Mouse (Mus musculus) CH12F3 (cell line): ENCODE results near the gene 4930432M17Rik.

ENCODE experiments used
- in situ Hi-C: fragments of 300-500 bp; cut with MboI; formaldehyde crosslinking; loops from 2 replicates; pipeline ENCODE4 v1.14.3; 2020; ENCODE audit warnings: low sequenced_read_pairs

4930432M17Rik gene

DNA sequence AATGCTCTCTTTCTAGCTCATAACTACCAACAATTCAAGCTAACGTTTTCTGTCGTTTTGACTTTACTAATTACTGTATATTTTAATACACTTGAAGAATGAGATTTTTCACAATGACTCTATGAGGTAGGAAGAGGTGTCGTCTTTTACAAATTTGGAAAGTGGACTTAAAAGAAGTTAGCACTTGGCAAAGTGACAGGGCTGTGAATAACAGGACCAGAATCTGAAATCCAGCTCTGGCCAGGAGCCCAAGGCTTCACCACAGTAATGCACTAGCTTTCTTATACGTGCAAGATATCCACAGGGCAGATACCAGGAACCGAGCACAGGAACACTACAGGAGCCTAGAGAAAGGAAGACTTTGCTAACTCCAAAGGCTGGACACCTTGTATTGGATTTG lies 35.5 kb downstream of the 4930432M17Rik start:
- in situ Hi-C loops, result no loop called here

DNA sequence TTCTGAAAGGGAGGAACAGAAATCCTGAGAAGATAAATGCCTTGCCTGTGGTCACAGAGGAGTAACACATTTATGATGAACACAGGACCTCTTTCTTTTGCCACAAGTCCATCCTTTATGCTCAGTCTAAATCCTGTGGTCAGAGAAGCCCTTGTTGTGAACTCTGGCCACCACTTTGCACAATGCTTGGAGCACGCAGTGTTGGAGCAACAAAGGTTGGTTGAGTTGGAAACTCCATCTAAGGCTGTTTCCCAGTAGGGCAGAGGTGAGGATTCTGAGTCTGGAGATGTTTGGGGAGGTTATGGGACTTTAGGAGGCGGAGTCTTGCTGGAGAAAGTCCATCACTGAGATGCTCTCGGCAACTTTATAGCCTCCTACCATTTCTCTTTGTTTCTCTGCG lies 36.5 kb downstream of the 4930432M17Rik start:
- in situ Hi-C loops, result no loop called here

DNA sequence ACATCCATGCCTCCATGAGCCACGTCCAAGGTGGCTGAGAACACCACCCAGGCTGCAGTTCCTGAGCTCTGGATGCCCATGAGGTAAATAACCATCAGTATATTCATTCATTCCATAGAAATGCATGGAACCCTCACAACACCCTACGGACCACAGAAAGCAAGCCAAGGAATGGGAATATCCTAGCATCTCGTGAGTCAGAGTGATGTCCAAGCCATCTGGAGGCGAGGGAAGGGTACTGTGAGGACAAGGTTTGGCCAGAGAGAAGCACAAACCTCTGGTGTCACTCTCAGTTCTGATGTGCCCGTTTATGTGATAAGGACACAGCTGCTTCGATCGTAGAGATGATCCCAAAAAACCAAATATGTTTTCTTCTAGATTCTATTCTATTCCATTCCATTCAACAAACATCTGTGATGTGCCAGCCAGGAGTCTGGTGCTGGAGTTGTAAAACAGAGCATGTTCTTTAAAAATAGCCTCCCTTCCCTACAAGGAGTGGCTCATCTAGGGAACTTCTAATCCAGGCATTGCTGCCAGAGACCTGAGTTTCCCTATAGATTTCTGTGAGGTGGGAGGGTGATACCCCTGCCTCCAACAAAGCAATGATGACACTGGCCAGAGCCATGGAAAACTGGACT lies 40.5 kb downstream of the 4930432M17Rik start:
- in situ Hi-C loops, result no loop called here

DNA sequence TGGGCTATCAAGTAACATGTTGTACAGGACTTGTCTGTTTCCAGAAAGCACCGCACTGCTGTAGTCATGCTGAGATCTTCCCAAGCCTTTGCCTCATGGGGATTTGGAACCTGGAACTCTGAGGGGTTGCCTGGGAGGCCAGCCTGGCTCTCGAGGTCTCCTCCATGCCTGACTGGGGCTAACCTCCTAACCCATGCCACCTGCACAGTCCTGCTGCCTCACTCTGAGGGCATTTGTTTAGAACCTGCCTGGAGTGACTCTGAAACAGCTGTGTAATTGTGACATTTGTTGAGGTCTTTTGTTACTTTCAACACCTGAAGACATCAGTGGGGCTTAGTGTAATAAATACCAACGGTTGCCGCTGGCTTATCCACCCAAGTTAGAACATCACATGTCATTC lies 41.7 kb downstream of the 4930432M17Rik start:
- in situ Hi-C loops, result no loop called here

DNA sequence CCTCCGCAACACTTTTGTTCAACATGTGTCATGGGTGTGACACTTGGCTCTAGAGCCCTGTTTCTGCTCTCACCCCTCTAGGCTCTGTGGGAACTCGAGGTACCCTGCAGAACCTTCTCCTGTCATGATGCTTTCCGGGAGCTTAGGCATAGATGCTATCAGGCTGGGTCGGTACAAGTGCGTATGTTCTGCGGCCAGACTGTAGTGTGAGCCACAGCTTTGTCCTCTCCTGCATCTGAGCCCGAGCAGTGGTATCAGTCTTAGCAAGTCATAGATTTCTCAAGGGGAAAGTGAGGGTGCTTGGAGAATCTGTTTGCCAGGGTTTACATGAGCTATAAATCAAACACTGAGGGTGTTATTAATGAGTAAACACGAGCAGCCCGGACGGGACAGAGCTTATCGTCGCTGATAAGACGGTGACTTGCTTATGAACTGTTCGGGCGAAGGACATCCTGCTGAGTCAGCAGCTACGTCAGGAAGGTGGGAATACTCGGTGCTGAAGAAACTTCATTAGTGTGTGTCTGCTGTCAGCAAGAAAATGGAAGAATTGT lies 42.7 kb downstream of the 4930432M17Rik start:
- in situ Hi-C loops, result no loop called here

DNA sequence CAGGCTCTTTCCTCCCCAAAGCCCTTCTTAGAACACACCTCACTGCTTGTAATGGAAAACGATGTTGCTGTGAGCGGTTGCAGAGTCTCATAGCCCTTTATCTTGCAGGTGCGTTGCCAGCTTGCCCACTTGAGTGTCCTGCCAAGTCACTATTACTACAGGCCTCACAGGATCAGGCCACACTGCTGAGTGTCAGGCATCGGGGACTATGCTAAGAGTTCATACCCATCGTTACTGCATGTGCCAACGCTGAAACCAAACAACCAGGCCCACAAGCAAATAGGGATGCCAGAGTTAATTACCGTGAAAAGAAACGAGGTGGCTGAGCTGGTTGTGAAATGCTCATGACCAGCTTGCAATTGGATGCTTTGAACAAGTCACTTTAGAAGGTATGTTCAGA lies 43.3 kb downstream of the 4930432M17Rik start:
- in situ Hi-C loops, result no loop called here

DNA sequence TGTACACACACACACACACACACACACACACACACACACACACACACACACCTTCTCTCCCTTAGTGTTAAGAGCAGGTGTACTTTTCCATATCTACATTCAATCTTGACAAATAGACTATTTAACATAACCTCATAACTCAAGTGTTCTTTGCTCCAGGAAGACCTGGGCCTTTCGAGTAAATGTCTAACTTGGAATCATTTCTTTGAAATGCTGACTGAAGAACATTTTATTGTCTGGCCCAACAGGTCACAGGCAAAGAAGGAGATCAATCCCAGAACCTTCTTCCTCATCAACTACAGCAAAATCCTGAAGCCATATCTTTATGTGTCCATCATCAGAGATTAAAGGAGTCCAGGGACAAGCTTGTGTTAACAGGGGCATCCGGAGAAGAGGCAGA lies 43.9 kb downstream of the 4930432M17Rik start:
- in situ Hi-C loops, result no loop called here

DNA sequence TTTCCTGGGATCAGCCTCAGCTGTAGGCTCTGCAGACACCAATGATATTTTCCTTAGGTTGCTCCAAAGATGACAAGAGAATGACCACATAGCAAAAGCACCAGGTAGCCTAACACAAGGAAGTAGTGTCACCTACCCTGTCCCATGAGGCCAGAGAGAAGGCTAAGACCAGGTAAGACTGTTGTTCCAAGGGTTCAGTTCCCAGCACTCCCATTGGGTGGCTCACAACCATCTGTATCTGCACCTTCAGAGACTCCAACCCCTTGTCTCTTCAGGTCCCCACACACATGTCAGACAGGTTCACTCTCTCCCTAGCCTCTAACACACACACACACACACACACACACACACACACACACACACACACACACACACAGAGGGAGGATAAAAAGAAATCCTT lies 44.8 kb downstream of the 4930432M17Rik start:
- in situ Hi-C loops, result no loop called here

DNA sequence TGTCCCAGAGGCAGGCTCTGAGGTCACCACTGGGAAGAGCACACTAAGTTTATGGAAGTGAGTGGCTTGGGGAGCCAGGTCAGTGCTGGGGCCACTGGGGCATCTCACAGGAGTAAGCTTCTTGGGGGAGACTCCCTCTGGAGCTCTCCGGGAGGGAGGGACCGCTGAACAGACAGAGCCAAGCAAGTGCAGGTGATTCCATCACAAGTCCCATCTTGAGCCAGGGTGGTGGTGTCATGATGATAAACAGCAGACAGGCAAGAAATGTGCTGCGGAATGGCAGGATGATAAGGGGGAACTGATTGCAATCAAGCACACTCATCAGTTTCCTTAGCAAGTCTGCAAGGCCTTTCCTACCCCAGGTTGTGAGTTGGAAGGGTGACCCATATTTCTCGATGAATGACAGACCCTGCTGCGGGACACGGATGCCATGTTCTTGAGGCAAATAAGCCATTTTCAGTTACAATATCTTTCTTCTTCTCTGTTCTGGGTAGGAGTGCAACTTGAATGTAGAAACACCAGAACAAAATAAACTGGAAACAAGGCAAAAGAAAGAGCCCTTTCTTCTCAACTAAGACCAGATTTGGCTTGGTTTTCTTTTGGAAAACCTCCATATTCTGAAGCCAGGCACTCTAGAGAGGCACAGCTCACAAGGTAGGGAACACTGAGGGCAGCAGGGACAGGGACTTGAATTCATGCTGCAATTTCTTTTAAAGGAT lies 45.3 kb downstream of the 4930432M17Rik start:
- in situ Hi-C loops, result no loop called here

DNA sequence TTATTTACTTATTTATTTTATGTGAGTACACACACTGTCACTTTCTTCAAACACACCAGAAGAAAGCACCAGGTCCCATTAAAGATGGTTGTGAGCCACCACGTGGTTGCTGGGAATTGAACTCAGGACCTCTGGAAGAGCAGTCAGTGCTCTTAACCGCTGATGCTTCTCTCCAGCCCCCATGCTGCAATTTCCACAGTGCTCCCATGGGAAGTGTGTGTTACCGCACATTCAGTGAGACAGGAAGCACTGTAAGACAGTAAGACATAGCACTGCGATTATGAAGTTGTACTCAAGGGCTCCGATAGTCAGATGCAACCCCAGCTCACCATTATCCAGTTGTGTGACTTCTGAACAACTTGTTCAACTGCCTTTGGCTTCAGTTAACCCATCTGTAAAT lies 45.9 kb downstream of the 4930432M17Rik start:
- in situ Hi-C loops, result no loop called here

DNA sequence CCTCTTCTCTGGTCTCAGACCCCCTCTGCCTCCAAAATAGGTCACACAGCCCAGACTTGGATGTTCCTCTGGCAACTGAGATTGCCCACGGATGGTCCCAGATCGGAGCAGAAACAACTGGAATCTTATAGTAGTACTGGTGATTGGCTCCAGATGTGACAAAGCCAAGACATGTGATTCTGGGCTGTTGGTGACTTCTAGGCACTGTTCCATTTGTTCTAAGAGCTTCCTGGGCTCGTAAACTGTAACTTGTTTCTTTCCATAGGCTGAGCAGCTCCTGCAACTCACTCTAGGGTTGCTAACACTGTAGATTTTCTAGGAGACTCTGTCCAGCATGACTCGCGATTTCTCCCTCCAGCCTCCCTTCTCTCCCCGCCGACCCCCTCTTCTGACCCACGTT lies 48.1 kb downstream of the 4930432M17Rik start:
- in situ Hi-C loops, result no loop called here

DNA sequence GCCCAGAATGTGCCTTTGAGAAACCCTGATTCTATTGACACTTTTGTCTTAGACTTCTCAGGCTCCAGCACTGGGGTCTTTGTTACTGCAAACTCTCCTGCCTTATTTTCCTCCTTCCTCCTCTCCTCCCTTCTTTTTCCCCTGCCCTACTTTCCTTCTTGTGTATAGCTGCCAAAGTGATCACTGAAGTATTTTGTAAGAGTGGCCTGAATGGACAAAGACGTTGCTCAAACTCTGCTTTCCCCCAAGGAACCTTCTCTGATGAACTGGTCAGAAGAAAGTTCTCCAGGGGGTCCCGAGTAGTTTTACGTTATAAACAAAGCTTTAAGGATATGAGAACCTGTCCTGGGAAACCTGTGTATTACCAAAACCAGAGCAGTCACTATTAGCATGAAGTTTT lies 49.1 kb downstream of the 4930432M17Rik start:
- in situ Hi-C loops, result no loop called here

DNA sequence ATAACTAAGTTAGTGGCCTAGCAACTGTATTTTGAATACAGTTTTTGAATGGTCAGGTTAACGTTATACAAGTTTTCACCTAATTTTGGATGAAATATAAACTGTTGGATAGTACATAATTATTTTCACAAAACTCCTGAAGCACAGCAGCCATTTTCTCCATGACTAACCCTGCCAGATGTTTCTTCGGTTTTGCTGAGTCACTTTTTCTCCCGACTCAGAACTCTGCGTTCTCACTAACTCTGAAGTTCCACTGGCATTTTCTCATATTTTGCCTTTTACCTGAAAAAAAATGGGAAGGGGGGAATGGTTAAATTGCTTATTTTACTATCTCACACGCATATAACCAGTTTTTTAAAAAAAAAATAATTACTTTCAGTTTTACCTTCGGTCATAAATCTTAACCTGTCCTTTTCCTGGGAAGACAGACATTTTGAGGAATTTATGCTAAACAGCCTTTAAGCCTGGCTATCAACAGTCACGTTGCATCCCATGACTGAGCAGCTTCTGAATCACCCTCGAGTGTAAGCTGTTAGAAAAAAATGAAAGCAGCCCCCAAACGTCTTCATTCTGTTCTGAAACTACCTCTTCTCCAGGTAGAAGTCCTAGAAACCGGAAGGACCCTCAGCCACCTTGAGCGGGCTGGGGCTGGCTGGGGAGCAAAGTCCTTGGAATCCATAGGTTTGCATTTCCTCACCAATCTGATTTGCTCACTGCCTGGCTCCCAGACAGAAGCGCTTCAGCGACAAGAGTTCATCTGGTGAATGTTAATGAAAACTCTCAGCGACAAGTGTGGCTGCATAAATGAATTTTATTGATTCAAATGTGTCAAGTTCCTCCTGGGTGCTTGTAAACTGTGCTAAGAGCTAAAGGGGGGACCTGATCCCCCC lies 50.5 kb downstream of the 4930432M17Rik start:
- in situ Hi-C loops, result no loop called here

DNA sequence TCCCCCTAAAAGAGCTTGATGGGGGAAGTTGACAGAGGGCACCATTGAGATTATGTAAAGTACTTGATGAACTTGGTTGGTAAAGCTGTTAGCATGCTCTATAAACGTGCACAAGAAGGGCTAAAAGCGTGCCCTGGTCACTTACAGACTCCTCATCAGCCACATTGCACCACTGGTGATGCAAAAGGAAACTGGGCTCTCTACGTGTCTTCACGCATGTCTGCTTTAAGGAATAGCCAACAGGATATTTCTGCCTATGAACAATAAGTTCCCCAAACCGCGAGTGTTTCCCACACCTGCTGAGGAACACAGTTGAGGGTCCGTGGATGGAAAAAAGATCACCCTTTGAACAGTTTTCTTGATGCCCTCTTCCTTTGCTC lies 51.1 kb downstream of the 4930432M17Rik start:
- in situ Hi-C loops, result no loop called here

DNA sequence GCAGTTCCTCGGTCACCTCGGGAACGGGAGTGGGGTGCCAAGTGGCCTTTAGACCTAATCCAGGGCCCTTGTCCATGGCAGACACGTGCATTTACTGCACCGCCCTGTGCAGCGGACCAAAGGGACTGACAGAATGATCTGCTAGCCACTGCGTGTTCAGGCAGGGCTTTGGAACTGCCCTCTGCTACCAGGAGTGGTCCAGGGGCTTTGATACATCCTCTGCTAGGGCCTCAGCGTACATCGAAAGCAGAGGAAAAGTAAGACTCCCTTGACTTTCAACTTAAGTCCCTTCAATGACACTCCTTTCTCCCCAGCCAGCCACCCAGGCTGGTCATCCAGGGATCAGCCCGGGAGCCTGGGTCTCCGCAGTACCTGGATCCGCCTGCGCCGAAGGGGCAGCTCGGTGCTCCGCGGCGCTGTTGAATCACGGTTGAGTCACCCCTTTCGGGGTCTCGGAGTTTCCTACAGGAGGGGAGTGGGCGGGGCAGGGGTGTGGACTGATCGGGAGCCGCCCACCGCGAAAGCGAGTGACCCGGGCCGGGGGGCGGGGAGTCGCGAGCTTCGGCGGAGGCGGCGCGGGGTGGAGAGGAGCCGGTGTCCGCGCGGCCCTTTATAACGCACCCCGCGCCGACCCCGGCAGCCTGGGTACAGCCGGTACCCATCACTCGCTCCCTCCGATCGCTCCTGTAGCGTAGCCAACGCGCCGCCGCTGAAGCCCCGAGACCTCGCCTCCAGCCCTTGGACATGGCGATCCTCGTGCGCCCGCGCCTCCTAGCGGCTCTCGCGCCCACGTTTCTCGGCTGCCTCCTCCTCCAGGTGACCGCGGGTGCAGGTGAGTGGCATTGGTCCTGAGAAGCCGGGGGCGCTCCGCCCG lies 52.6 kb downstream of the 4930432M17Rik start, which contains the start of gene F3:
Gene F3, plus strand, starts transcription at position 567 of the 874 bp plus-strand sequence.
- in situ Hi-C loops, result no loop called here

DNA sequence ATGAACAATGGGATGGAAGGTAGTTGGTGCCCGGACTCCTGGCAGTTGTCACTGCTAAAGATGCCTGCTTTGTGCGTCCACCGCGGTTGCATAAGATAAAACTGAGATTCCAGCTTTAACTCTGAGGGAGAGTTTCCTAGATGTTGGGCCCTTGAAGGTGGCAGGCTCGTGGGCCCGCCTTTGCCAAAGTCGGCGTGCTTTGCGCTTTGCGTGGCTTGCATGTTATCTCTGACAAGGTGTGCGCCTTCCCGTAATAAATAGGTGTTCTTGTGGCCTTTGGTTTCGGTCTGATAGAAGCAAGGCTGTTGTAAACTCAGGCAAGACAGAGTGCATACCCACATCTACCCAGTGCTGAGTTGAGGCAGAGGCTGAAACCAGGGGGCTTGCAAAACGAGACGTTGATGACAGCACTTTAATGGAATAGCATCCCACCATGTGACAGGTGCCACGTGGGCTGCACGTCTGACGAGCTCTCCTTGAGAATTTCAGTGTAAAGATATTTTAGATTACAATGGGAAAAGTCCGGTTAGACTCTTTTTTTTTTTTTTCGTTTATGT lies 53.5 kb downstream of the 4930432M17Rik start:
- in situ Hi-C loops, result no loop called here

DNA sequence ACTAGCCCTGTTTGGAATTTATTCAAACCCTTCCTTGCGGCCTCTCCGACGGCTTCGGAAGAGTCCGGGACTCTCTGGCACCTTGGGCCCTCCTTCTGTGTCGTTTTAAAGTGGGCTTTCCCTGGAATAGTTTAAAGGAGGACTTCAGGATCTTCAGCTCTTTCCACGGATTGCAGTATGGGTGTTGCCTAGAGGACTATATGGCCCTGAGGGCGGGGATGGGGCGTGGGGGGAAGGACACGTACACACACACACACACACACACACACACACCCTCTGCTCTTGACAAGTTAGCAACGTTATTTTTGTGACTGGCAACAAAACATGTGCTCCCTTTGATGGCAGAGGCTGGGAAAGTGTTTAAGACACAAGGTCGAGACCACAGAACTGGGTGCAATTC lies 54.0 kb downstream of the 4930432M17Rik start:
- in situ Hi-C loops, result no loop called here

DNA sequence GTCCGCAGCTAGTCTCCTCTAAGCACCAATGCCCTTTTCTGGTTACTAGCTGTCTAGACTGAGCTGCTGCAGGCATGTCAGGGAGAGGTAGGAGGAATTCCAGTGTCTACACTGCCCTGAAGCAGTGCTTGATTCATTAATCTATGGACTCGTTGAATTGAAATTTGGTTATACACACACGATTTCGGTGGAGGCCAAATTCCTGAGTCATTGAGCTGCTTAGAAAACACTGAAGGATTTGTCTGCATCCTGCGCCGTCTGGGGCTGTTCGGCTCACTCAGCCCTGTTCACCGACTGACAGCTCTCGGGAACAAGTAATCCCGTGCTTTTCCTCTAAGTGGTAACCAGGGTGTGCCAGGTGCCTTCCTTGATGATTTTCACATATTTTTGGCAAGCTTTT lies 55.1 kb downstream of the 4930432M17Rik start:
- in situ Hi-C loops, result loop anchor here (25.0 kb wide), 1 partner anchor 413 kb away; no protein-coding TSS in a partner anchor

DNA sequence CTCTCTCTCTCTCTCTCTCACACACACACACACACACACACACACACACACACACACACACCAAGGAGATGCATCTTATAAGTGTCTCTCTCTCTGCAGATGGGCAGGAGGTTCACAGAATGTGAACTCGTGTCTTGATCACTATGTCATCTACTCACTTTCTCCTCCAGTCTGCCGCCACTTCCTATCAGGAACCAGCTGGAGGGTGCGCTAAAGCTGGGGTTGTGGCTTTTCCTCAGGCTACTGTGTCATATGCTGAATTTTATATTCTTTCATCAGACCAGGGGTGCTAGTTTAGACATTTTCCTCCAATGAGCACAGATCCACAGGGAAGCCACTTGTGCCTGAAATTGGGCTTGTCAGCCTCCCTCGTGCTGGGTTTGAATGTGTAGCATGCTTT lies 59.1 kb downstream of the 4930432M17Rik start:
- in situ Hi-C loops, result loop anchor here (25.0 kb wide), 1 partner anchor 417 kb away; no protein-coding TSS in a partner anchor
